Mouse (Mus musculus) megakaryocyte, adult 5-6 weeks (primary cell): ENCODE data around the gene Rap1a. TPM values are rescaled to one million over a fixed set of nuclear protein-coding genes. Genes with fewer than 3 reads are reported as not detected.

Experiments
- ATAC-seq: 2 replicates; pipeline ENCODE4 v1.8.0; 2016; ENCODE audit warnings: mild to moderate bottlenecking, inconsistent platforms; ENCODE audit not compliant: poor library complexity, severe bottlenecking
- total RNA-seq, 2 experiments: library from RNA; stranded (forward) in 1 of 2; stranded (reverse) in 1 of 2; fragments of 153-499, 151-499 nt in 1 of 2; fragments of 221-1000, 200-1000 nt in 1 of 2; gene quantifications; 2 replicates each; pipeline versions ENCODE4 v1.2.3 to v1.2.4; 2015 to 2017

The Rap1a gene
- total RNA-seq, 2 experiments from 2014 or later, result 210 to 301 TPM

- ATAC-seq, result peak; percentile 79
Observed at GRCm38 (mm10) chr3:105763132-105763851, 37.8 kb downstream of the Rap1a start.

- ATAC-seq, result no peak
Observed at GRCm38 (mm10) chr3:105760063-105760462, 41.1 kb downstream of the Rap1a start.

- no peak for ATAC-seq
Observed at GRCm38 (mm10) chr3:105758658-105759057, 42.5 kb downstream of the Rap1a start.

GRCm38 (mm10) chr3:105758098-105758497 is 43.0 kb downstream of the Rap1a start:
- ATAC-seq, result no peak

GRCm38 (mm10) chr3:105757323-105758083 is 43.6 kb downstream of the Rap1a start:
- ATAC-seq, result peak; percentile 30

GRCm38 (mm10) chr3:105756505-105756904 is 44.6 kb downstream of the Rap1a start:
- no peak for ATAC-seq

- ATAC-seq, result no peak
Observed at GRCm38 (mm10) chr3:105755123-105755522, 46.0 kb downstream of the Rap1a start.

- ATAC-seq, result no peak
Observed at GRCm38 (mm10) chr3:105754184-105754583, 47.0 kb downstream of the Rap1a start.

- ATAC-seq, result no peak
Observed at GRCm38 (mm10) chr3:105750810-105751209, 50.3 kb downstream of the Rap1a start.

GRCm38 (mm10) chr3:105746542-105746941 is 54.6 kb downstream of the Rap1a start:
- no peak for ATAC-seq

GRCm38 (mm10) chr3:105737666-105738065 is 63.5 kb downstream of the Rap1a start:
- no peak for ATAC-seq

GRCm38 (mm10) chr3:105737070-105737469 is 64.1 kb downstream of the Rap1a start:
- no peak for ATAC-seq

- ATAC-seq, result no peak
Observed at GRCm38 (mm10) chr3:105736148-105736547, 65.0 kb downstream of the Rap1a start.

GRCm38 (mm10) chr3:105735285-105735684 is 65.9 kb downstream of the Rap1a start:
- no peak for ATAC-seq

GRCm38 (mm10) chr3:105733538-105733937 is 67.6 kb downstream of the Rap1a start:
- no peak for ATAC-seq

GRCm38 (mm10) chr3:105732360-105732759 is 68.8 kb downstream of the Rap1a start:
- ATAC-seq, result no peak

- ATAC-seq, result peak; percentile 63; the same call in 1 of the 2 replicates
Observed at GRCm38 (mm10) chr3:105726037-105726436, 75.1 kb downstream of the Rap1a start.

- no peak for ATAC-seq
Observed at GRCm38 (mm10) chr3:105722510-105722909, 78.6 kb downstream of the Rap1a start.

- ATAC-seq, result peak; percentile 84
Observed at GRCm38 (mm10) chr3:105721681-105722201, 79.4 kb downstream of the Rap1a start.

- ATAC-seq, result no peak
Observed at GRCm38 (mm10) chr3:105720514-105720913, 80.6 kb downstream of the Rap1a start.

- no peak for ATAC-seq
Observed at GRCm38 (mm10) chr3:105719979-105720378, 81.2 kb downstream of the Rap1a start.

- no peak for ATAC-seq
Observed at GRCm38 (mm10) chr3:105718746-105719145, 82.4 kb downstream of the Rap1a start.
